Comparison of ENCODE assay signal across 8 mouse cellular contexts in the genomic region with DNA sequence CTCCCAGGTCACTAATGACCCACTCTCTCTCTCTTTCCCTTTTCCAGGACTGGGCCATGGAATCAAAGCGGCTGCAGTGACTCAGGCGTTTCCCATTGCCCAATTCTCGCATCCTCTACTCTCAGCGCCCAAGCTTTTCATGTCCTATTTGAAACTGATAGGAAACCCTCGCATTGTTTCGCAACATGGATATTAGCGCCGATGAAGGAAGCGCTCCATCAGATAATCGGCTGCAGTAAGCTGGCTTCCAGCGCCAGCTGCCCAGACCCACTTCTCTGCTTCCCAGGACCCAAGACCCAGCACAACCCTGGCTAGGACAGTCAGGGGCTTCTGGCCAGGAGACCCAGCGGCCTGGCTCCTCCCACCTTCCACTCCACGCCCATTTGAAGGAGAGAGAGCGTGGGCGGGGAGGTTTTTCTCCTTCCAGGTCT. TPM values are rescaled to one million over a fixed set of nuclear protein-coding genes. Genes with fewer than 3 reads are reported as not detected.
DNase-seq lines count a peak whose midpoint lies in the region; ATAC-seq lines count a peak whose summit lies in the region.

No protein-coding gene starts in this region.

- H3K4me3 ChIP-seq in forebrain, embryonic 12.5 days (replicated peaks): peak overlapping the region; percentile 15; the same call in 1 of the 2 replicates
- H3K4me3 ChIP-seq in intestine, embryonic 15.5 days (replicated peaks): peak overlapping the region; percentile 31
- peak overlapping the region; percentile 46 for H3K4me3 ChIP-seq in lung, embryonic 16.5 days (ENCODE audit: low read length)
- H3K4me3 ChIP-seq in stomach, embryonic 15.5 days (replicated peaks): peak overlapping the region; percentile 29

- peak overlapping the region; percentile 44 for H3K4me2 ChIP-seq in forebrain, embryonic 12.5 days
- peak overlapping the region; percentile 65 for H3K4me2 ChIP-seq in intestine, embryonic 15.5 days (replicated peaks)
- H3K4me2 ChIP-seq in lung, embryonic 16.5 days (ENCODE audit: low read depth, low read length): peak overlapping the region; percentile 65
- H3K4me2 ChIP-seq in stomach, embryonic 15.5 days: peak overlapping the region; percentile 51

- no peak for ATAC-seq in forebrain, embryonic 12.5 days (ENCODE audit: low FRiP score)
- no peak for ATAC-seq in intestine, embryonic 15.5 days
- peak; percentile 46 for ATAC-seq in lung, embryonic 16.5 days (ENCODE audit: low read depth)
- ATAC-seq in stomach, embryonic 15.5 days (ENCODE audit: insufficient read depth, low FRiP score, low read depth): no peak

- no peaks in the 10 kb centered on the region for H3K36me3 ChIP-seq in forebrain, embryonic 12.5 days (replicated peaks)
- no peaks in the 10 kb centered on the region for H3K36me3 ChIP-seq in intestine, embryonic 15.5 days
- no peaks in the 10 kb centered on the region for H3K36me3 ChIP-seq in lung, embryonic 16.5 days (ENCODE audit: control insufficient read depth, insufficient read depth, low read length)
- no peaks in the 10 kb centered on the region for H3K36me3 ChIP-seq in stomach, embryonic 15.5 days

- peak; percentile 16 for DNase-seq in kidney, adult 18-20 months
- no peak for DNase-seq in kidney, adult 8-10 months
- no peak for DNase-seq in right cerebral cortex, postnatal 4 days
- DNase-seq in layer of hippocampus, adult 11-12 months (ENCODE audit: low spot score): no peak

- H3K4me1 ChIP-seq in forebrain, embryonic 12.5 days: peaks cover 36% of the 10 kb centered on the region
- peaks cover 10% of the 10 kb centered on the region; the same call in 1 of the 2 replicates for H3K4me1 ChIP-seq in intestine, embryonic 15.5 days (replicated peaks)
- peaks cover 25% of the 10 kb centered on the region for H3K4me1 ChIP-seq in lung, embryonic 16.5 days (replicated peaks; ENCODE audit: control insufficient read depth, insufficient read depth, low read length)
- H3K4me1 ChIP-seq in stomach, embryonic 15.5 days: peaks cover 4% of the 10 kb centered on the region; the same call in 1 of the 2 replicates

- no peak overlapping the region for H3K27ac ChIP-seq in forebrain, embryonic 12.5 days
- H3K27ac ChIP-seq in intestine, embryonic 15.5 days: no peak overlapping the region
- peak overlapping the region; percentile 30 for H3K27ac ChIP-seq in lung, embryonic 16.5 days (ENCODE audit: low read length)
- no peak overlapping the region for H3K27ac ChIP-seq in stomach, embryonic 15.5 days

- WGBS in forebrain, embryonic 12.5 days: 31% methylated on average over 15 of the region's 15 CpGs
- WGBS in intestine, embryonic 15.5 days: 24% methylated on average over 15 of the region's 15 CpGs
- 12% methylated on average over 15 of the region's 15 CpGs for WGBS in lung, embryonic 16.5 days
- 23% methylated on average over 15 of the region's 15 CpGs for WGBS in stomach, embryonic 15.5 days

- H3K9ac ChIP-seq in forebrain, embryonic 12.5 days: peak overlapping the region; percentile 14; the same call in 1 of the 2 replicates
- no peak overlapping the region for H3K9ac ChIP-seq in intestine, embryonic 15.5 days
- H3K9ac ChIP-seq in lung, embryonic 16.5 days (ENCODE audit: low read length): peak overlapping the region; percentile 49
- no peak overlapping the region for H3K9ac ChIP-seq in stomach, embryonic 15.5 days

- H3K27me3 ChIP-seq in forebrain, embryonic 12.5 days: peaks cover 21% of the 10 kb centered on the region
- peaks cover 4% of the 10 kb centered on the region; the same call in 1 of the 2 replicates for H3K27me3 ChIP-seq in intestine, embryonic 15.5 days (replicated peaks)
- H3K27me3 ChIP-seq in lung, embryonic 16.5 days (ENCODE audit: control insufficient read depth, insufficient read depth, low read depth, low read length): no peaks in the 10 kb centered on the region
- H3K27me3 ChIP-seq in stomach, embryonic 15.5 days (replicated peaks): 0 out of 2 replicates have a peak, but pooled peaks cover 8% of the 10 kb centered on the region

- H3K9me3 ChIP-seq in forebrain, embryonic 12.5 days: no peaks in the 10 kb centered on the region
- no peaks in the 10 kb centered on the region for H3K9me3 ChIP-seq in intestine, embryonic 15.5 days
- no peaks in the 10 kb centered on the region for H3K9me3 ChIP-seq in lung, embryonic 16.5 days (ENCODE audit: control insufficient read depth, low read length)
- H3K9me3 ChIP-seq in stomach, embryonic 15.5 days: no peaks in the 10 kb centered on the region

RNA-seq across cellular contexts. Expression of a gene that starts 51.9 kb away (rescaled TPM):
- 238 and 258 TPM in 2 replicates for polyA plus RNA-seq in forebrain, embryonic 12.5 days (2016; fragmentation: Nextera tagmentation; extraction: Ambion mirVana)
- polyA plus RNA-seq in intestine, embryonic 15.5 days (2015; fragmentation: Nextera tagmentation; extraction: Ambion mirVana): 423 and 425 TPM in 2 replicates
- 382 and 419 TPM in 2 replicates for polyA plus RNA-seq in lung, embryonic 16.5 days (2015; fragmentation: Nextera tagmentation; extraction: Ambion mirVana)
- 387 and 458 TPM in 2 replicates for polyA plus RNA-seq in stomach, embryonic 15.5 days (2015; fragmentation: Nextera tagmentation; extraction: Ambion mirVana)

RNA-seq across cellular contexts. Expression of a gene that starts 57.5 kb away (rescaled TPM):
- 9.4 and 14.6 TPM in 2 replicates for polyA plus RNA-seq in forebrain, embryonic 12.5 days (2016; fragmentation: Nextera tagmentation; extraction: Ambion mirVana)
- 6.4 and 8.7 TPM in 2 replicates for polyA plus RNA-seq in intestine, embryonic 15.5 days (2015; fragmentation: Nextera tagmentation; extraction: Ambion mirVana)
- 23.6 and 23.9 TPM in 2 replicates for polyA plus RNA-seq in lung, embryonic 16.5 days (2015; fragmentation: Nextera tagmentation; extraction: Ambion mirVana)
- 7.0 and 12.0 TPM in 2 replicates for polyA plus RNA-seq in stomach, embryonic 15.5 days (2015; fragmentation: Nextera tagmentation; extraction: Ambion mirVana)

Comparison
In these comparisons a context has a peak if more than half of its experiments do, and no peak if none do; other contexts are left out.
1. H3K9ac ChIP-seq: peak in forebrain, embryonic 12.5 days (single experiment) and lung, embryonic 16.5 days (single experiment); none in intestine, embryonic 15.5 days (single experiment) and stomach, embryonic 15.5 days (single experiment).
2. Peak in every context shown above with its lines, with median percentiles within 50 percentile points of each other: H3K4me2 ChIP-seq and H3K4me3 ChIP-seq.